Mouse (Mus musculus) heart, postnatal 0 days (tissue): ENCODE measurements around the gene Spaca6. TPM values are rescaled to one million over a fixed set of nuclear protein-coding genes. Genes with fewer than 3 reads are reported as not detected.

Source experiments
- ATAC-seq: fragments of 200-750 bp; cut with Nextera tagmentation; 2 replicates; pipeline ENCODE4 v1.8.0; 2017; ENCODE audit warnings: low read depth, moderate number of reproducible peaks, moderate library complexity; ENCODE audit not compliant: insufficient read depth
- DNase-seq: peaks from one replicate; pipeline ENCODE4 v3.0.0-alpha.2; 2016; ENCODE audit warnings: low spot score
- H3K27ac ChIP-seq: fragments of 300-500 bp; sonication (generic); 2 replicates; pipeline ENCODE4 v1.5.1; 2014; ENCODE audit warnings: low read depth, mild to moderate bottlenecking
- H3K27me3 ChIP-seq: fragments of 300-500 bp; sonication (generic); 2 replicates; pipeline ENCODE4 v1.6.1; 2014; ENCODE audit warnings: low read length, mixed read lengths; ENCODE audit not compliant: control insufficient read depth, insufficient read depth
- H3K36me3 ChIP-seq: fragments of 300-500 bp; sonication (generic); replicated peaks from 2 replicates; pipeline ENCODE4 v1.6.1; 2014; ENCODE audit warnings: low read length, mixed read lengths; ENCODE audit not compliant: control insufficient read depth, insufficient read depth
- H3K4me1 ChIP-seq: fragments of 300-500 bp; sonication (generic); 2 replicates; pipeline ENCODE4 v1.6.1; 2014; ENCODE audit warnings: antibody characterized with exemption; ENCODE audit not compliant: control insufficient read depth, insufficient read depth
- H3K4me2 ChIP-seq: fragments of 300-500 bp; sonication (generic); 2 replicates; pipeline ENCODE4 v1.6.1; 2014; ENCODE audit warnings: low read depth, mild to moderate bottlenecking, low read length, moderate library complexity
- H3K4me3 ChIP-seq: fragments of 300-500 bp; sonication (generic); 2 replicates; pipeline ENCODE4 v1.5.1; 2014; ENCODE audit warnings: low read depth, low read length
- H3K9ac ChIP-seq: fragments of 300-500 bp; sonication (generic); replicated peaks from 2 replicates; pipeline ENCODE4 v1.6.1; 2014; ENCODE audit warnings: low read depth, low read length, mixed read lengths
- H3K9me3 ChIP-seq: fragments of 300-500 bp; sonication (generic); replicated peaks from 2 replicates; pipeline ENCODE4 v1.6.1; 2016; ENCODE audit warnings: low read length; ENCODE audit not compliant: control insufficient read depth
- CTCF ChIP-seq: IDR thresholded peaks from 2 replicates; pipeline ENCODE4 v1.5.1; 2016; ENCODE audit warnings: antibody characterized with exemption, control low read depth, low read depth
- EP300 ChIP-seq: IDR thresholded peaks from 2 replicates; pipeline ENCODE4 v1.6.1; 2016; ENCODE audit warnings: antibody characterized with exemption, low read depth
- WGBS: fragments of 180-500 bp; shearing (Covaris S2); extraction: QIAGEN DNeasy Blood & Tissue Kit; methylation state at CpG from one replicate; pipeline ENCODE4 v1.1.7; 2014; 5-methylcytosine and 5-hydroxymethylcytosine counted together
- polyA plus RNA-seq: library from polyadenylated mRNA; unstranded; fragments of >200 nt; fragmentation: Nextera tagmentation; extraction: Ambion mirVana; gene quantifications from 2 replicates; pipeline ENCODE4 v1.2.1, GENCODE M21; 2015
- total RNA-seq: library from RNA; depleted of rRNA; stranded (reverse); fragments of >200 nt; gene quantifications from 2 replicates; pipeline ENCODE4 v1.2.3, GENCODE M21; 2014; ENCODE audit warnings: low replicate concordance

The Spaca6 gene
- total and polyA plus RNA-seq, 2 experiments from 2014 or later, result 1.6 to 9.2 TPM

DNA sequence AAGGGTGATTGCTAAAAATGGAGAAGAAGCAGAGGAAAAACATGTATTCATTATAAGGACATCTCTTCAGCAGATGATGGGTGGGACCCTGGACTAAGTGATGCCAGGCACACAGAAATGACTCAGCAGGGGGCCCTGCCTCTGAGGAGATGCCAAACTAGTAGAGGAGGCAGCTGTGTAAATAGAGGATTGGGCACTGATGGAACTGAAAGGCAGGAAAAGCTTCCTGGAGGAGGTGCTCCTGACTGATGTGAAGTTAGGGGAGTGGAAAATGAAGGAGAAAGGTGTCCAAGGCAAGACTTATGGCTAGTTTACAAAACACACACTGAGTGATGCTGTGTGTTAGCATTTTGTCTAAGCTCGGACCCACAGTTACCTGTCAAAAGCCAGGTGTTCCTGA, 30.5 kb downstream of the Spaca6 start:
- no peaks in the 10 kb centered on the region for H3K9me3 ChIP-seq
- H3K4me3 ChIP-seq, result no peak overlapping the region
- ATAC-seq, result no peak
- no peak overlapping the region for H3K27ac ChIP-seq
- H3K4me1 ChIP-seq, result no peaks in the 10 kb centered on the region
- no peak overlapping the region for H3K9ac ChIP-seq
- TF ChIP-seq EP300, result no peak
- TF ChIP-seq CTCF, result no peak
- no peak for DNase-seq
- no peaks in the 10 kb centered on the region for H3K27me3 ChIP-seq
- H3K36me3 ChIP-seq, result no peaks in the 10 kb centered on the region
- 92% methylated on average over 1 of the region's 1 CpGs for WGBS
- no peak overlapping the region for H3K4me2 ChIP-seq

DNA sequence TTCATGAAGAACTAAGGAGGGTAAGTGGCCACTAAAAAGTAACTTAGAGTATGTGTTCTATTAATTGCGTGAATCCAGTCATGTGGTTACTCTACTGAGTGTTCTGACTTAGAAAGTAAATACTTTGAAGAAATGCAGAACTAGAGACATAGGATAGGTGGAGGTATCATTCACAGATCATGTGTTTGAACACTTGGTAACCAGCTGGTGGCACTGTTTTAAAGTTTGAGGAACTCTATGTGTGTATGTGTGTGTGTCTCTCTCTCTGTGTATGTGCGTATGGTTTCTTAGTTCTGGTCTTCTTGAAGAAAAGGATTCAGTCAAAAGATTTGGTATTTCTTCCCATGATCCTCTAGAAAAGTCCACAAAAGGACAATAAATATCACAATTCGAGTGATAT, 33.2 kb downstream of the Spaca6 start:
- Histone ChIP-seq H3K9ac (no peak overlapping the region), H3K9me3 (no peaks in the 10 kb centered on the region), H3K36me3 (0 out of 2 replicates have a peak, but pooled peaks cover 4% of the 10 kb centered on the region), H3K4me2 (no peak overlapping the region), H3K27me3 (no peaks in the 10 kb centered on the region), H3K4me3 (no peak overlapping the region), H3K4me1 (no peaks in the 10 kb centered on the region), H3K27ac (no peak overlapping the region)
- 83% methylated on average over 3 of the region's 3 CpGs for WGBS
- peak; percentile 13; the same call in 1 of the 2 replicates for TF ChIP-seq CTCF
- no peak for TF ChIP-seq EP300
- ATAC-seq (no peak), DNase-seq (no peak)

DNA sequence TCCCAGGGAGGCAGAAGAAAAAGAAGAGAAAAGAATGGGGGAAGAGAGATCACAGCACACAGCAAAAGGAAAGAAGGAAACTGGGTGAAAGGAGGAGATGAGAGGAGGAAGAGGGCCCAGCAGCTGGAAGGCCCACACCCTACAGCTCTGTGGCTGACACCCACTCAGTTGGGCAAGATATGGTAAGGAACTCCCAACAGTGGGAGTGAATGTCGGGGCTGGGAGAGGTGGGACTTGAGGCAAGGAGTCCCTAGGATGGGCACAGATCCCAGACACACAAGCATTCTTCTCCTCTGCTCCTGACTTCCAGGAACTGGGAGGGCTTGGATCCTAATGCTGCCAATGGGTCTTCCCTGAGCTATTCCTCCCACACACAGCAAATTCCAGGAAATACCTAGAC, 35.4 kb downstream of the Spaca6 start:
- DNase-seq (peak; percentile 29), ATAC-seq (0 out of 2 replicates have a peak, but pooled peaks have one; percentile 36)
- no peaks in the 10 kb centered on the region for H3K4me1 ChIP-seq
- H3K9ac ChIP-seq, result no peak overlapping the region
- 31% methylated on average over 1 of the region's 1 CpGs for WGBS
- no peak overlapping the region for H3K4me3 ChIP-seq
- H3K4me2 ChIP-seq, result no peak overlapping the region
- TF ChIP-seq CTCF (no peak), EP300 (no peak)
- no peaks in the 10 kb centered on the region for H3K9me3 ChIP-seq
- no peaks in the 10 kb centered on the region for H3K27me3 ChIP-seq
- 0 out of 2 replicates have a peak, but pooled peaks cover 4% of the 10 kb centered on the region for H3K36me3 ChIP-seq
- no peak overlapping the region for H3K27ac ChIP-seq

DNA sequence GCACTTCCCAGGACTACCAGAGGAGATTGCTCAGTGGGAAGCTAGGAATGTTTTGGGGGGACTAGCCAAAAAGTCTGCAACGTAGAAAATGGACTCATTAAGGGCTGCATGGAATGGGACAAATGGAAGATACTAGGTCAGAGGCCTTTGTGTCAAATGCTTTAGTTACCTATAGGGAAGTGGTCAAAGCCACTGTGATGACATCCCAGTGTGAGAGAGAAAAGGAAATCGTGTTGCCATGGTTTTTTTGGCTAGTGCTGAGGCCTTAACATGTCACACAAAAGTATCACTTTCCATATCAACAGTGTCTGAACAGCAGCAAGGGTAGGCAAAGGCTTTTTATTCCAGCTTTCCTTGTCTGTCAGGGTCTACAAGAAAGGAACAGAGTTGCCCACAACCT, 38.2 kb downstream of the Spaca6 start:
- Histone ChIP-seq H3K9me3 (no peaks in the 10 kb centered on the region), H3K27ac (no peak overlapping the region), H3K9ac (no peak overlapping the region), H3K4me3 (no peak overlapping the region), H3K4me2 (no peak overlapping the region), H3K36me3 (0 out of 2 replicates have a peak, but pooled peaks cover 4% of the 10 kb centered on the region), H3K4me1 (no peaks in the 10 kb centered on the region), H3K27me3 (no peaks in the 10 kb centered on the region)
- 53% methylated on average over 2 of the region's 2 CpGs for WGBS
- TF ChIP-seq EP300 (no peak), CTCF (no peak)
- DNase-seq, result no peak
- no peak for ATAC-seq

DNA sequence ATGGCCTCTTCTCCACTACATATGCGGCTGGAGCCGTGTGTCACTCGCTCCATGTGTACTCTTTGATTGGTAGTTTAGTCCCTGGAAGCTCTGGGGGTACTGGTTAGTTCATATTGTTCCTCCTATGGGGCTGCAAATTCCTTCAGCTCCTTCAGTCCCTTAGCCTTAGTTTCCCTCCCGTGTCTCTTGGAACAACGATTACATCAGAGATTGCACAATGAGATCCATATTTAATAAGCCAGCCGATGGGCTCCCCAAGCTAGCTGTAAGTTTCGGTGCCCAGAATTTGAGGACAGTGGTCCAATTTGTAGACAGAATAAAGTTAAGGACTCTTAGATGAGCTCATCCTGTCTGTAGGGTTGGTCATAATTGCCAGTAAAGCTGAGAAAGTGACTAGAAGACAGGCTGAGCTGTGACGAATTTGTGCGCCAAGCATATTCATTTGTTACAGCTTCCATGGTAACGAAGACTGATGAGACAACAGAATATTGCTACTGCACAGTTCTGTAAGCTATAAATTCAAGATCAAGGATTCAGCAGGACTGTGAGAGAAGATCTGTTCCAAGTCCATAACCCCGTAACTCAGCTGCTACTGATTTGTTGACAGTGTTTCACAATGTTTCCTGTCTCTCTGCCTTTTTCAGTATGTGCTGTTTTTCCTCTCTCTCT, 40.0 kb downstream of the Spaca6 start:
- 0 out of 2 replicates have a peak, but pooled peaks cover 4% of the 10 kb centered on the region for H3K36me3 ChIP-seq
- H3K4me2 ChIP-seq, result no peak overlapping the region
- TF ChIP-seq EP300 (no peak), CTCF (no peak)
- H3K27me3 ChIP-seq, result no peaks in the 10 kb centered on the region
- H3K9ac ChIP-seq, result no peak overlapping the region
- H3K27ac ChIP-seq, result no peak overlapping the region
- no peaks in the 10 kb centered on the region for H3K9me3 ChIP-seq
- no peak for ATAC-seq
- no peak for DNase-seq
- no peak overlapping the region for H3K4me3 ChIP-seq
- WGBS, result 82% methylated on average over 11 of the region's 11 CpGs
- no peaks in the 10 kb centered on the region for H3K4me1 ChIP-seq
